Mouse (Mus musculus) thymus, postnatal 36 days (tissue): ENCODE measurements around the gene Myo1e.

Source experiments
- DNase-seq, 2 experiments: peaks; one replicate each; pipeline ENCODE4 v3.0.0; 2022; ENCODE audit warnings: mixed read lengths in 2 of 2

The Myo1e gene

GRCm38 (mm10) chr9:70223142-70223541, 16.0 kb downstream of the Myo1e start:
- DNase-seq = no peak

GRCm38 (mm10) chr9:70224046-70224445, 16.9 kb downstream of the Myo1e start:
- DNase-seq = no peak

GRCm38 (mm10) chr9:70226359-70226758, 19.2 kb downstream of the Myo1e start:
- no peak for DNase-seq

GRCm38 (mm10) chr9:70229823-70230222, 22.7 kb downstream of the Myo1e start:
- no peak for DNase-seq

- DNase-seq = no peak
Observed at GRCm38 (mm10) chr9:70232044-70233010, 25.2 kb downstream of the Myo1e start.

GRCm38 (mm10) chr9:70237136-70237535, 30.0 kb downstream of the Myo1e start:
- no peak for DNase-seq

- no peak for DNase-seq
Observed at GRCm38 (mm10) chr9:70237561-70237960, 30.4 kb downstream of the Myo1e start.

- DNase-seq = no peak
Observed at GRCm38 (mm10) chr9:70238391-70238790, 31.2 kb downstream of the Myo1e start.

GRCm38 (mm10) chr9:70239229-70239628, 32.1 kb downstream of the Myo1e start:
- no peak for DNase-seq

- no peak for DNase-seq
Observed at GRCm38 (mm10) chr9:70240703-70241410, 33.7 kb downstream of the Myo1e start.

- DNase-seq = no peak
Observed at GRCm38 (mm10) chr9:70241411-70241961, 34.3 kb downstream of the Myo1e start.

GRCm38 (mm10) chr9:70242112-70242862, 35.1 kb downstream of the Myo1e start:
- no peak for DNase-seq

GRCm38 (mm10) chr9:70243241-70243640, 36.1 kb downstream of the Myo1e start:
- DNase-seq = no peak

GRCm38 (mm10) chr9:70243708-70244107, 36.6 kb downstream of the Myo1e start:
- DNase-seq = no peak

GRCm38 (mm10) chr9:70244115-70244514, 37.0 kb downstream of the Myo1e start:
- no peak for DNase-seq

- DNase-seq = no peak
Observed at GRCm38 (mm10) chr9:70245040-70245439, 37.9 kb downstream of the Myo1e start.

- DNase-seq = no peak
Observed at GRCm38 (mm10) chr9:70246427-70246826, 39.3 kb downstream of the Myo1e start.

GRCm38 (mm10) chr9:70248046-70248445, 40.9 kb downstream of the Myo1e start:
- no peak for DNase-seq

GRCm38 (mm10) chr9:70248826-70249225, 41.7 kb downstream of the Myo1e start:
- DNase-seq = no peak

GRCm38 (mm10) chr9:70249881-70250681, 42.9 kb downstream of the Myo1e start:
- DNase-seq = no peak

GRCm38 (mm10) chr9:70251441-70251985, 44.4 kb downstream of the Myo1e start:
- DNase-seq = no peak

GRCm38 (mm10) chr9:70253016-70253415, 45.9 kb downstream of the Myo1e start:
- DNase-seq = no peak
